Mouse (Mus musculus): ENCODE measurements at regions not wholly inside any gene's neighbourhood (a gene's known extent, or its start where the extent isn't known, plus 50 kb on each side); places are given as distances from the start of the nearest gene placed in this dataset.

DNA sequence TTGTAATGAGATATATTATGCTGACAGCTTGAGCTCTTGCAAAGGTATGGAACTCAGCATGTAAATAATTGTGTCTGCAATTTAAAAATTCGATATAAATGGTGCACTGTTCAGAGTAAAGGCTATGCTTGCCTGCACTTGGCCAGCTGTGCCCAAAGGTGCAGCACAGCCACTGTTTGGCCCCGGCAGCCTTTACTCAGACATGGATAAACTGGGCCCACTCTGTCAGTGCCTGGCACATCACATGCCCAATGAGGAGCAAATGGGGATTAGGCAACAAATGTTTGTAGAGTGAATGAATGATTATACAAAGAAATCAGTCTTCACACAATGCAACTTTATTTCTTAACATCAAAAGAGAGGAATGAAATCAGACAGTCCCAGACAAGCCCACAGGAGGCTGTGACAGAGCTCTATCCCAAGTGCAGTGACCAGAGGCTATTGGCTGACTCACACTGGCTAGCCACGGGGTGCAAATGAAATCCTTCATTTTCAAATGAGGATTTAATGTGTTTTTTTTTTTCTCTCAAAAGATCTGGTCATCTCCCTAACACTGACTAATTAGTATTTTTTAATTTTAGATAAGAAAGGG lies 67.8 kb upstream of the Zic3 start:
- DNase-seq, result no peak
- Histone ChIP-seq H3K36me3 (ENCODE audit: insufficient read depth) (no peaks in the 10 kb centered on the region), H3K4me1 (ENCODE audit: insufficient read depth) (no peaks in the 10 kb centered on the region), H3K9ac (no peak overlapping the region), H3K27ac (ENCODE audit: low read depth, low read length) (no peak overlapping the region), H3K9me3 (ENCODE audit: low read length) (no peaks in the 10 kb centered on the region), H3K4me3 (ENCODE audit: low read depth, low read length) (no peak overlapping the region), H3K27me3 (ENCODE audit: insufficient read depth, low read length) (no peaks in the 10 kb centered on the region), H3K4me2 (ENCODE audit: low read depth) (no peak overlapping the region)
- ATAC-seq, result no peak
- 30% methylated on average over 3 of the region's 3 CpGs for WGBS
- no peak for TF ChIP-seq CTCF (IDR thresholded peaks at IDR 0.05; ENCODE audit: low read depth)
